Mouse (Mus musculus): ENCODE results near the gene Mettl26.

DNA sequence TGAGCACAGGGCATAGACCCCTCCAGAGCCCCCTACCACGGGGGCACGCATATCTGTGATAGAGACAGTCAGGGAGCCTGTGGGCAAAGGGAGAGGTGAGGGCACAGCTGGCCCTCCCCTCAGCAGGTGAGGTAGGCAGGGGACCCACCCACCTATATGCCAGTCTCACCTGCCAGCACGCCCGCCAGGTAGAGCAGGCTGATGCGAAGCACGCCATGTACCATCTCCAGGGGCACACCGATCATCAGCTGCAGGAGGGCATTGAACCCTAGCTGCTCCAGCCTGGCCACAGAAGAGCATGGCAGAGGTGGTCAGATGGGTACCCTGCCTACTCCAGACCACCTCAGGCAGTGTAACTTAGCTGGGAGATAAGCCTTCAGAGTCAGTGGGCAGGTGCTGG, 39.6 kb upstream of the Mettl26 start:
- TF ChIP-seq POLR2A (IDR thresholded peaks at IDR 0.05; ENCODE audit: borderline replicate concordance, low read depth, low read length) (no peak), CTCF (IDR thresholded peaks at IDR 0.05; ENCODE audit: low read depth, low read length) (no peak)
